Mouse (Mus musculus): Measurements from ENCODE around the gene Chd3. TPM values are rescaled to one million over a fixed set of nuclear protein-coding genes. Genes with fewer than 3 reads are reported as not detected.

Chd3 gene
- polyA plus RNA-seq, 2 experiments, result 2.4 to 13.7 TPM

DNA sequence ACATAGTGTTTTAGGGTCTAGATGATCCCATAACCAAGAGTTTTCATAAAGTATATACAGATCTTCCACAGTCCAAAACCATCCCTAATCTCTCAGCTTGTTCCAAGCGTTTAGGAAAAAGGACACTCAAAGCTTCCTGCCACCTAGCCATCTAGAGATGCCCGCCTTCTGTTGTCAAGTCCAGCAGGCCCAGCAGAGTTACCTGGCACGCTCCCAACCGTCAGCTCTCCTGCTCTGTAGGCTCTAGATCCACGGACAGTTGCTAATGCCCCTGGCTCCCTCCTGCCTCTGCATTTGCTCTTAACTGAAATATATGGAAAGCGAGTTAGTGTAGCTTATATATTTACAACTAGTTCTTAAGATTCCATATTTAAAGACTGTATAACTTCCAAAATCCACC is 12.2 kb upstream of the Chd3 start:
- H3K4me3 ChIP-seq (ENCODE audit: insufficient read depth in 1 of 2, low read depth in 2 of 2, low read length in 2 of 2), result no peak overlapping the region
- peaks cover 0 to 9% of the 10 kb centered on the region in 2 experiments; a peak in 2 of 4 replicates for H3K4me1 ChIP-seq (replicated peaks; ENCODE audit: control insufficient read depth in 2 of 2, insufficient read depth in 2 of 2, low read length in 1 of 2)
- 73% methylated on average over 6 of the region's 6 CpGs for WGBS (ENCODE audit: insufficient replicate concordance)
- no peaks in the 10 kb centered on the region for H3K9me3 ChIP-seq (ENCODE audit: control insufficient read depth, low read length)
- ATAC-seq (ENCODE audit: insufficient read depth) (no peak), DNase-seq (ENCODE audit: low read depth in 3 of 3, low spot score in 3 of 3) (no peak)
- H3K27ac ChIP-seq, result no peak overlapping the region
- no peak overlapping the region for H3K4me2 ChIP-seq (ENCODE audit: low read depth)
- H3K9ac ChIP-seq (replicated peaks), result no peak overlapping the region
- H3K27me3 ChIP-seq (ENCODE audit: control insufficient read depth, insufficient read depth, low read length), result no peaks in the 10 kb centered on the region
- no peak for TF ChIP-seq EP300 (IDR thresholded peaks at IDR 0.05; ENCODE audit: low read depth)
- TF ChIP-seq CTCF (IDR thresholded peaks at IDR 0.05; ENCODE audit: low read depth), result no peak
- no peaks in the 10 kb centered on the region for H3K36me3 ChIP-seq (replicated peaks; ENCODE audit: control insufficient read depth, insufficient read depth, low read depth)

- ATAC-seq (ENCODE audit: insufficient read depth), result no peak
- no peaks in the 10 kb centered on the region for H3K27me3 ChIP-seq (ENCODE audit: control insufficient read depth, insufficient read depth, low read length)
- H3K4me1 ChIP-seq (replicated peaks; ENCODE audit: control insufficient read depth in 2 of 2, insufficient read depth in 2 of 2, low read length in 1 of 2), result peaks cover 0 to 9% of the 10 kb centered on the region in 2 experiments; a peak in 2 of 4 replicates
- 38% methylated on average over 3 of the region's 3 CpGs for WGBS (ENCODE audit: insufficient replicate concordance)
- H3K9me3 ChIP-seq (ENCODE audit: control insufficient read depth, low read length), result no peaks in the 10 kb centered on the region
- no peak for TF ChIP-seq CTCF (IDR thresholded peaks at IDR 0.05; ENCODE audit: low read depth)
- no peak for TF ChIP-seq EP300 (IDR thresholded peaks at IDR 0.05; ENCODE audit: low read depth)
- DNase-seq (ENCODE audit: low read depth in 3 of 3, low spot score in 3 of 3), result no peak
- no peak overlapping the region; the same call in 1 of the 2 replicates for H3K27ac ChIP-seq
- no peak overlapping the region for H3K4me3 ChIP-seq (ENCODE audit: insufficient read depth in 1 of 2, low read depth in 2 of 2, low read length in 2 of 2)
- H3K36me3 ChIP-seq (replicated peaks; ENCODE audit: control insufficient read depth, insufficient read depth, low read depth), result no peaks in the 10 kb centered on the region
- no peak overlapping the region for H3K9ac ChIP-seq (replicated peaks)
- H3K4me2 ChIP-seq (ENCODE audit: low read depth), result no peak overlapping the region
Measured at GRCm38 (mm10) chr11:69379600-69379999, 10.4 kb upstream of the Chd3 start.

- Histone ChIP-seq H3K9me3 (ENCODE audit: control insufficient read depth, low read length) (no peaks in the 10 kb centered on the region), H3K4me2 (ENCODE audit: low read depth) (no peak overlapping the region), H3K36me3 (replicated peaks; ENCODE audit: control insufficient read depth, insufficient read depth, low read depth) (no peaks in the 10 kb centered on the region), H3K9ac (replicated peaks) (no peak overlapping the region), H3K27me3 (ENCODE audit: control insufficient read depth, insufficient read depth, low read length) (no peaks in the 10 kb centered on the region), H3K27ac (no peak overlapping the region; the same call in 1 of the 2 replicates), H3K4me3 (ENCODE audit: insufficient read depth in 1 of 2, low read depth in 2 of 2, low read length in 2 of 2) (no peak overlapping the region), H3K4me1 (replicated peaks; ENCODE audit: control insufficient read depth in 2 of 2, insufficient read depth in 2 of 2, low read length in 1 of 2) (peaks cover 17 to 25% of the 10 kb centered on the region in 2 experiments)
- no peak for TF ChIP-seq EP300 (IDR thresholded peaks at IDR 0.05; ENCODE audit: low read depth)
- no peak for TF ChIP-seq CTCF (IDR thresholded peaks at IDR 0.05; ENCODE audit: low read depth)
- ATAC-seq (ENCODE audit: insufficient read depth) (no peak), DNase-seq (ENCODE audit: low read depth in 3 of 3, low spot score in 3 of 3) (no peak)
- 56% methylated on average over 3 of the region's 3 CpGs for WGBS (ENCODE audit: insufficient replicate concordance)
Measured at GRCm38 (mm10) chr11:69377766-69378165, 8.6 kb upstream of the Chd3 start.

- Histone ChIP-seq H3K27ac (no peak overlapping the region), H3K4me3 (ENCODE audit: insufficient read depth in 1 of 2, low read depth in 2 of 2, low read length in 2 of 2) (no peak overlapping the region), H3K9me3 (ENCODE audit: control insufficient read depth, low read length) (no peaks in the 10 kb centered on the region), H3K27me3 (ENCODE audit: control insufficient read depth, insufficient read depth, low read length) (no peaks in the 10 kb centered on the region; the same call in 1 of the 2 replicates), H3K36me3 (replicated peaks; ENCODE audit: control insufficient read depth, insufficient read depth, low read depth) (no peaks in the 10 kb centered on the region), H3K4me1 (replicated peaks; ENCODE audit: control insufficient read depth in 2 of 2, insufficient read depth in 2 of 2, low read length in 1 of 2) (peaks cover 37 to 46% of the 10 kb centered on the region in 2 experiments), H3K9ac (replicated peaks) (no peak overlapping the region), H3K4me2 (ENCODE audit: low read depth) (no peak overlapping the region)
- WGBS (ENCODE audit: insufficient replicate concordance), result 64% methylated on average over 4 of the region's 4 CpGs
- DNase-seq (ENCODE audit: low read depth in 3 of 3, low spot score in 3 of 3) (no peak), ATAC-seq (ENCODE audit: insufficient read depth) (no peak)
- TF ChIP-seq EP300 (IDR thresholded peaks at IDR 0.05; ENCODE audit: low read depth), result no peak
- TF ChIP-seq CTCF (IDR thresholded peaks at IDR 0.05; ENCODE audit: low read depth), result no peak
Measured at GRCm38 (mm10) chr11:69375646-69376045, 6.4 kb upstream of the Chd3 start.

DNA sequence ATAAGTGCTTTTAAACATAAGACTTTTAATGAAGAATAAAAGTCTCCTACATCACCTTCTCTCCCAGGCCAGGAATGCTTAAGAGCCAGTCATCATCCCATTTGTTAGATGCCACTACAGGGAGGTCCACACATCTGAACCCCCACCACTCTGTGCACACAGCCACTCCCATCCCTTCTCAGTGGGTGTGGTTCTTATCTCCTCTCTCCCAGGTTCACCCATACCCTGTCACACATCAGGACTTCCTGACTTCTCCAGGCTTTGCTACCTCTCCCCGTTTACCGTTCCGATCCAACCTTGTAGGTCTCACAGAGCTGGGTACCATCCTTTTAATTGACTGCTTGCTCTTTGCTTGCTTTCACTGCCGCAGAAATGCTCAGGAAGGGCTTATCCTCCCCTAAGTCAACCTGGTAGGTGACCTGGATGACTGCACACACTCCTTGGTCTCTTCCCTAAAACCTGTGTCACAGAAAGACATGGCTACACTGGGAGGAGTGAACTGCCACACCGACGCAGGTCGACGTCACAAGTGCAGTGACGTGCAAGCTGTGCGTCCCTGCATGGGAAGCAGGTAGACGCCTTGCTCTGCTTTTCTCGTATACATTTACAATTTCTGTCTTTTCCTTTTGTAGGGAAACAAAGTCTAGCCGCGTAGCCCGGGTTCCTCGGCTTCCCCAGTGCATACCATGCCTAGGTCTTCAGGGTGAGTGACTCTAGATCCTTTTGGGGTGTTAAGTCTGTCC is 4.2 kb upstream of the Chd3 start:
- TF ChIP-seq CTCF (IDR thresholded peaks at IDR 0.05; ENCODE audit: low read depth), result no peak
- TF ChIP-seq EP300 (IDR thresholded peaks at IDR 0.05; ENCODE audit: low read depth), result peak; percentile 66
- peak; percentile 65 to 75 (median 71) for DNase-seq (ENCODE audit: low read depth in 3 of 3, low spot score in 3 of 3)
- Histone ChIP-seq H3K27me3 (ENCODE audit: control insufficient read depth, insufficient read depth, low read length) (peaks cover 12% of the 10 kb centered on the region), H3K4me1 (replicated peaks; ENCODE audit: control insufficient read depth in 2 of 2, insufficient read depth in 2 of 2, low read length in 1 of 2) (peaks cover 41 to 42% of the 10 kb centered on the region in 2 experiments), H3K36me3 (replicated peaks; ENCODE audit: control insufficient read depth, insufficient read depth, low read depth) (no peaks in the 10 kb centered on the region), H3K4me3 (ENCODE audit: insufficient read depth in 1 of 2, low read depth in 2 of 2, low read length in 2 of 2) (peak overlapping the region; percentile 51 to 64), H3K27ac (peak overlapping the region; percentile 94), H3K9ac (replicated peaks) (peak overlapping the region; percentile 71), H3K9me3 (ENCODE audit: control insufficient read depth, low read length) (no peaks in the 10 kb centered on the region), H3K4me2 (ENCODE audit: low read depth) (peak overlapping the region; percentile 77)
- 48% methylated on average over 16 of the region's 16 CpGs for WGBS (ENCODE audit: insufficient replicate concordance)
- ATAC-seq (ENCODE audit: insufficient read depth), result peak; percentile 94

Measured in liver, embryonic 14.5 days (tissue).